Mouse (Mus musculus) inflammation-experienced regulatory T-cells, adult 6 months (primary cell): ENCODE measurements around the gene 3110082J24Rik. TPM values are rescaled to one million over a fixed set of nuclear protein-coding genes. Genes with fewer than 3 reads are reported as not detected.

ENCODE experiments used
- ATAC-seq: one replicate; pipeline ENCODE4 v1.8.0; 2017
- polyA plus RNA-seq, 3 experiments: library from polyadenylated mRNA; unstranded; fragments of 100-300 nt; shearing (Covaris generic); gene quantifications; one replicate each; pipeline ENCODE4 v1.2.1; 2017

3110082J24Rik gene
- not detected for polyA plus RNA-seq

DNA sequence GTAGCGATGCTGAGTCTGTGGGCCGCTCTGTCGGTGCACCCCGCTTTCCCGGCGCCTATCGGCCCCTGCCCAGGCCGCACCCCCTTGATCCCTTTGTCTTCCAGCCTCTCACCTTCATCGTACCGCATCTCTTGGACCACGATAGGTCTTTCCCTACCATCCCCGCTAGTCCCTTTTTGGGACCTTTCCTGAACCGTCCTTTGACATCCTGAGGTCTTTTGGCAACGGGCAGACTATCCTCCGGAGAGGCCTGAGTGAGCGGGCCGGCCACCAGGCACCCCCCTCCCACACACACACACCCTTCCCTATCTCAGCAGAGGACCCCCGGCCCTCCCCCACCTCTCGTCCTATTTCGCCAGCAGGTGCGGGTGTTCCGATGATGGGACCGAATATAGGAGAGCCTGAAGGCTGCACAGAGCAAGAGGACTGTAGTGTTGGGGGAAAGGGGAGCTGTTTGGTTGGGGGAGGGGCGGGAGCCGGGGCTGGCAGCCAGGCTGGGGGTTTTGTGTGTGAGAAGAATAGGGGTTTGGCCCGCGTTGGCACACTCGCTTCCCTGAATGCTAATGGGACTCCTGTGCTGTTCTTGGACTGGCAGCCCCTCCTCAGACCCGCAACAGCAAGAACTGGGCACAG, at the start of gene 3110082J24Rik:
3110082J24Rik (minus strand) TSS at position 419 of the 633 bp plus-strand sequence.
- no peak for ATAC-seq

DNA sequence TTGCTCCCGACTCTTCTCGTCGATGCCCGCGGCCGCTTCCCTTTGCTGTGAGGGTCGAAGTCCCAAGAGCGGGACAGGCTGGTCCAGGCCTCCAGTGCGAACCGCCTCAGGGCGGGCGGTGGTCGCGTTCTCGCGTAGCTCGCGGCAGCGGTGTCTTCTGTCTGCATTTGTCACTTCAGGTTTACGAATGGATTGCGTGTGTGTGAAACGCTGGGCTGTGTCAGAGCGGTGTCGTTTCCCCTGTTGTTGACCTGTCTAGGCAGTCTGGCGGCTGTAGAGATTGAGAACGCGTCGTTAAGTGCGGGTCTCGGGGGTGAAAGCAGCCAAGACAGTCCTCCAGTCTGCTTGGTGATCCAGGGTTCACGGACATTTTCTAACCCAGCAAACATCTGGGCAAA, 49.5 kb upstream of the 3110082J24Rik start:
- ATAC-seq = peak; percentile 25

DNA sequence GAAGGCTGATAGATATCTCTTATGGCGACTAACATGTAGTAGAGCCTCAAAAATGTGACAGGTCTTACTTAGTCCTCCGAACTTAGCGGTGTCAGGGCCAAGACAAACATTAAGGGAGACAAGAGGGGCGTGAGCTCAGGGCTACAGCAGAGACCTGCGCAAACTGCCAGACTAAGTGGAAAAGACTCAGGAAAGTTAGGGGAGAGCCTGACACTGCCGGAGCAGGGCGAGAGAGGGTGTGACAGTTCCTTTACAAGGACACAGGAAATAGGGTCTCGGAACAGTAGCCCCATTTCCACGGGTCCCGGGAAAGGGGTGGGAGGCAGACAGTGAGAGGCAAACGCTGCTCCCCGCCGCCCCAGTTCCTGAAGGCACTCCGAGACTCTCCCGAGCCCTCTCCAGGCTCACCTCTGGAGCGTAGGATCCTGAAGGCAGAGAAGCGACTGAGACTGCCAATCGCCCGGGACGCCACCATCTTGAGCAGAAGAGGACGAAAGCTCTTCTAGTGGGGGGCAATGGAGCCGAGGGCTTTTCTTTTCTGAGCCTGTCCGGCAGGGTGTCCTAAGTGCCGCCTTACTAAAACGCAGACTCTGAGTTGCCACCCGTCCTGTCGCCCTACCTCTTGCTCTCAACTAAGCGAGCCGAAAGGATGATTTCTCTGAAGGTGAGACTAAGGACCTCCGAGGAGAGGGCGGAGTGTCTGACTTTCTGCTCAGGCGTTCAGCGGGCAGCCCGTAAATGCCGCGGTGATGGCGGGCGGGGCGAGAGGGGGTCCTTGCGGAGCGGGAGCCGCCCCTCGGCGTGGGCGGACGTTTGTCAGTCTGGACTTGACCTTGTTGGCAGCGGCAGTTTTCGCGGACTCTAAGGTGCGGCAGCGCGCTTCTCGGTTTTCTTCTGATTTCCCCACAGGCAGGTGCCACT, 48.8 kb upstream of the 3110082J24Rik start, which contains the start of the genes Hadha and Hadhb:
Hadha (minus strand) TSS at position 689 of the 921 bp plus-strand sequence.
Hadhb (plus strand) TSS at position 775 of the 921 bp plus-strand sequence.
- peak; percentile 78 for ATAC-seq

DNA sequence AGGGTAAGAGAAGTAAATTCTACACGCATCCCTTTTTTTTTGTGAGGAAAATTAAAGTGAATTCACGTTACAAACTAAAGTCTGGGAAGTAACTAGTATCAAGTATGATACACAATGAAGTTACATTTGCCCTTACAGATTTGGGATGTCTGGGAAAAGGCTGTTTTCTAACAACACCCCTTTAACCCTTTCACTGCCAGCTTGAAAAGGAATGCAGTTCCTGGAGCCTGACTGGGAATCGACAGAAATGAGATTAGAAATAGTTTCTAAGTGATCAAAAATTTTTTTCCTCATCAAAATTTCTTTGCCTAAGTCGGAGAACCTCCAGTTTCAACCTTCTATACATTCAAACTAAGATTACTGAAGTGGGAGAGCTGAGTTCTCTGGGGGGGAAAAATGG, 48.1 kb upstream of the 3110082J24Rik start:
- ATAC-seq = no peak

DNA sequence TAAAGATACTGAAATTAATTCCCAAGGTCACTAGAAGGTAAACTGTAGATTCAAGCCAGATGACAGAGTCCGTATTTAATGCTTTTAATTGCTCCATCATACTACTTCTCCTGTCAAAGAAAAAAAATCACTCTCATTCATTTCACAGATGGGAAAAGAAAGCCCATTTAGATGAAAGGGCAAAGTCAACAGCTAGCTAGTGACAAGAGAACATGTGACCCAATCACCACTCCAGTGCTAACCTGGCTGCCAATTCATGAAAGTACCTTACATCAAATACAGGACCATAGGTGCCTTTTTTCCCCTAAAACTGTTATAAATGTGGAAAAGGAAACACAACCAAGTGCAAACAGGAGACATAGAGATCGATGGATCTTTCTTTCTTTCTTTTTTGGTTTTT, 47.3 kb upstream of the 3110082J24Rik start:
- ATAC-seq = no peak

DNA sequence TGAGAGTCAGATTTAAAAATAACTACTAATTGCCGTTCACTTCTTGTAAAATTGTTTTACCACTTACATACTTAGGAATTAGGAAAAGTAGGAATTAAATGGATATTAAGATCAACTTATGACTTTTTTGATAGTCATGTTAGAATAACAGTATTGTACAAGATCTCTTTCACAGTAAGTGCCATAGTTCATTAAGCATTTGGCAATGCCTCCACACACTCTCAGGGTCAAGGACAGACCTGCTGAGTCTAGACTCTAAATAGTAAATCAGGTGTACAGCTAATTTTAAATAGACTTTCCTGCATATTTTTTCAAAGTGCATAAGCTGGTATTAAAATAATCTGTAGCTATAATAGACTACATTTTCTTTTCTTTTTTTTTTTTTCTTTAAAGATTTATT, 46.5 kb upstream of the 3110082J24Rik start:
- no peak for ATAC-seq

DNA sequence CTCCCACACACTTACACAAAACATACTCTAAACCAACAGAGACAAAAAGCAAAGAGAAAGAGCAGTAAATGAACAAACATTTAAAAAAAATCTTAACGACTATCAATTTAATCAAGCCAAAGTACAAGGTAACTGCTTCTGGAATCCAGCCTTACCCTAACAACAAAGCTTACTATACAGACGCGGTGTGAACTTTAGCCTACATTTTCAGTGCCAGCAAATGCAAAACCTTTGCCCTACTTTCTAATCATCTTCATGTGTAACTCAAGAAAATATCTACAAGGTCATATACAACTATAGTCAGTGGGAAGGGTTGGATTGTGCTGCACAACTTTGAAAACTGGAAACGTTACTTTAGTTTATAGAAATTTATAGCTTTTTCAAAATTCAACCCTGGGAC, 46.1 kb upstream of the 3110082J24Rik start:
- ATAC-seq = no peak

DNA sequence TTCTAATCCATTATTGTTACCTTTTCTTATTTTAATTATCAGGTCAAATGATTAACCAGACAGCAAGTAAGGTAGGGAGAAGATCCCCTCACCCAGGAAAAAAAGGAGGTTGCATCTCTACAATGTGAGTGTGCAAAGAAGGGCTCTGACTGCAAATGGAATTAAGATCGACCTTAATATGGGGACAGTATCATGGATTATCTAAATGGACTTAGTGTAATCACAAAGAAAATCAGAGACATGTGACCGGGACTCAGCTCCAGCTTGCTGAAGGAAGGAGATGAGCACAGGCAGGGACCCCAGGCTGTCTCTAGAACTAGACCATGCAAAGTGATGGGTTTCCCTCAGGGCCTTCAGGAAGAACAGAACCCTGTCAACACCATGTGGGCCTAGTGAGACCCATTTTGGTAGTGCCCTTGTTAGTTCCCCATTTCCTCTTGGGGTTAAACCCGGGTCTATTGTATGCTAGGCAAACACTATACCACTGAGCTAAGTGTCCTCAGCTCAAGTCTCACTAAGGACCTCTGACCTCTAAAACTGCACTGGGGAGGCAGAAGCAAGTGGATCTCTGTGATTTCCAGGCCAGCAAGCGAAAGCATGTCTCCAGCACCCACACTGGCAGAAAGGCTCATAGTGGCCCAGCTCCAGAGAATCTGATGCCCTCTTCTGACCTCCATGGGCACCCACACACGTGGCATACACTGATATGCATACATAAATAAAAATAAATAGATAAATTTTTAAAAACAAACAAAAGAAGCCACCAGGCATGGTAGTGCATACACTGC, 42.4 kb upstream of the 3110082J24Rik start:
- no peak for ATAC-seq

DNA sequence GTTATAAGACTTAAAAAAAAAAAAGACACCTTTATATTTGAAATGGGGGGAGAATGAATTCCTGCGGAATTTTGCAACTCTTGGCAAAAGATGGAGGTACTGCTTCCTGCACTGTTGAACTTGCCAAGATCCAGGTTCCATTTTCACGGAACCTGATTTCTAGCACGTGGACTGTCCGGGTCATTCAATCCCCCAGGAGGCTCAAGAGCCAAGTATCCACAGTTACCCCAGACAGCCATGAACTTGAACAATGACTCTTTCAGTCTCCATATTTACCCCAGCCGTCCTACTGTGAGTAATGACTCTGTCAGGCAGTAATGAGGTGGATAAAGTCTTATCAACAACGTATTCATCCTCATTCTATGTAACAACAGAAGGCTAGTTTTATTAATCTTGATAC, 40.6 kb upstream of the 3110082J24Rik start:
- ATAC-seq = no peak

DNA sequence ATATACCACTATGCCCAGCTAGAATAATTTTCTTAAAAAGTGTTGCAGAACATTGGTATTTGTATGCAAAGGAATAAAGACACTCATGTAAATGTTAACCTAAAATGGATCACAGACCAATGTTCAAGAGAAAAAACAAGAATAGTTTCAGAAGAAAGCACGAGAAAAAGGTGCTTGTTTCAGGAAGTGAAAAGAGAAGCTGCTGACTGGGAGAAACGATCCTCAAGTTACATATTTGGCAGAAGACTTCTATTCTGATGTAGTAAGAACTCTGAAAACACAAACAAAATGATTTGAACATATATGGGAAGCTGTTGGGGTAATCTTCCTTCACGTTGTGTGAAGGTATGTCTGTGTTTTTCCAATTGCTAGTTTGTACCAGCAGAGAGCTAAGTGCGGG, 32.3 kb upstream of the 3110082J24Rik start:
- ATAC-seq = no peak

DNA sequence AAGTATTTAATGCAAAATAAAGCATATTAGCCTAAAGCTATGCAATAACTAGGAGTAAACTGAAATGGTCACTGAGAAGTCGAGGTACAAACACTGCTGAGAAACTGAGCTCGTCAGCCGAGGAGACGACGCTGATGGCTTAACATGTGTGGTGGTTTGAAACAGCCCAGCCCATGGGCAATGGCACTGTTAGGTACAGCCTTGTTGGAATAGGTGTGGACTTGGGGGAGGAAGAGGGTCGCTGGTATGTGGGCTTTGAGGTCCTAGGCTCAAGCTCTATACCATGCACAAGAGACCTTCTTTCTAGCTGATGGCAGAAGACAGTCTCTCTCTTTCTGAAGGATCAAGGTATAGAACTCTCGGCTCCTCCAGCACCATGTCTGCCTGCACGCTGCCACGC, 31.4 kb upstream of the 3110082J24Rik start:
- ATAC-seq = no peak

DNA sequence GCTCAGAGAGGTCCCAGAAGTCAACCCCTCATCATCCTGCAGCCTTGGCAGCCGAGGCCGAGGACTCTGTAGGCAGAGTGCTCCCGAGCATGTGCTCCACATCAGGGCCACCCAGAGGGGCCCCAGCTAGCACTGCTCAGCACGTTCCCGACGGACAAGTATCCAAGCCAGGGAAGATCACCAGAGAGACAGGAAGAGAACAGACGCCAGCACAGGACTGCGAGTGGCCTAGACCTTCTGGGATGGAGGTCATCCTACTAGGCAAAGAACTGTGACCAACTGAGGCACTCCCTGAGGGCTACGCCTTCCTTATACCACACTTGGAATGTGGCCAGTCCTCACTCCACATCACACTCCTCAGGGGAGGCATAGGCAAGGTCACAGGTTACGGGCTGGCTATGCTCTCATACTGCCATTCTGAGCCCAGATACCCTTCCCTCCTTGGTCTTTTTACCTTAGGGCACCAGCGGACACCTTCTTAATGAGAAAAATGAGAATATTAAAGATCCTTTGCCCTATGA, 29.9 kb upstream of the 3110082J24Rik start:
- no peak for ATAC-seq

DNA sequence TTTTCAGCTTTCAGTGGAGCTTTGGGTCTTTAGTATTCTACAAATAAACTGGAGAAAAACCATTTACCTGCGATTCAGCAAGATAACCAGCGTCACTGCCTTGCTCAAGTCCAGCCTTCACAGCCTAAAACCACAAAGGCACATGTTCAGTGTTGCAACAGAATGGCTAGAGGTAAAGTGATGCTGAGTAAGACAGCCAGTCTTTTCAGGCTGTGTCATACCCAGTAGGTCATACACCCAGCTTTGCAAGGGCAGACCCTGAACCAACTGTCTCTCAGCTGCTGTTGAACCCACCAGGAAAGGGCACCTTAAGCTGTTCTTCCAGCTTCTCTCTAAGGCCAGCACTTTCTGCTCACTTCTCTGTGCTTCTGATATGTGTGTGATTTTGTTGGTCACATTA, 26.3 kb upstream of the 3110082J24Rik start:
- ATAC-seq = no peak

DNA sequence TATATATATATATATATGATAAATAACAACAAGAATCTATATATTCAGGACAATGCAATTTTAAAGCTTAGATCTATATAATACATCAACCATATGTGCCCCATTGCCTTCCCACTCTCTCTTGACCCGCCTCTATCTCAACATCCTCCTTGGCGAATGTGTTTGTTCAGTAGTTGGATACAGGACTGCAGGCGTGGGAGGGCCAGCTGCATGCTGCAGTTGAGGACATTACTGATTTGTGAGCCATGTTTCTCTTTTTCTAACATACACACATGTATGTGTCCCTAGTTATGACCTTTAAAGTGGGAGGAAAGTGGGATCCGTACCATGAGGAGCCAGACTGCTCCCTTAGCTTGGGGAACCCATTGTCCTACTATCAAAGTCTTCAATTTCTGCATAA, 25.4 kb upstream of the 3110082J24Rik start:
- ATAC-seq = no peak

DNA sequence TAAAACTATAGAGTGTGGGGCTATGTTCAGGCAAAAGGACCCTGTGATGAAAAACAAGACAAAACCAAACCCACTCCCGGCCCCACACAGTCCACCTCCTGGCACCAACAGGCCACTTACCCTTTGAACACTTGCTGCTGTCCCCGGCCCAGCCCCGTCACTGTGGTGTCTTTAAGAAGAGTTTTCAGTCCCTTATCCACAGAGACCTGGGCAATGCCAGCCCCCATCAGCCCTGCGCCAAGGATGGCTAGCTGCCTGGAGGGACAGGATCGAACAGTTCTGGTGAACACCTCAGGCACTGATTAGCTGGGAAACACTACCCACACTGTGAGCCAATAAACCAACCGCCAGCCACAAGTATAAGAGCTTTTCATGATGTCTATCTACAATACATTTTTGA, 22.8 kb upstream of the 3110082J24Rik start:
- no peak for ATAC-seq

DNA sequence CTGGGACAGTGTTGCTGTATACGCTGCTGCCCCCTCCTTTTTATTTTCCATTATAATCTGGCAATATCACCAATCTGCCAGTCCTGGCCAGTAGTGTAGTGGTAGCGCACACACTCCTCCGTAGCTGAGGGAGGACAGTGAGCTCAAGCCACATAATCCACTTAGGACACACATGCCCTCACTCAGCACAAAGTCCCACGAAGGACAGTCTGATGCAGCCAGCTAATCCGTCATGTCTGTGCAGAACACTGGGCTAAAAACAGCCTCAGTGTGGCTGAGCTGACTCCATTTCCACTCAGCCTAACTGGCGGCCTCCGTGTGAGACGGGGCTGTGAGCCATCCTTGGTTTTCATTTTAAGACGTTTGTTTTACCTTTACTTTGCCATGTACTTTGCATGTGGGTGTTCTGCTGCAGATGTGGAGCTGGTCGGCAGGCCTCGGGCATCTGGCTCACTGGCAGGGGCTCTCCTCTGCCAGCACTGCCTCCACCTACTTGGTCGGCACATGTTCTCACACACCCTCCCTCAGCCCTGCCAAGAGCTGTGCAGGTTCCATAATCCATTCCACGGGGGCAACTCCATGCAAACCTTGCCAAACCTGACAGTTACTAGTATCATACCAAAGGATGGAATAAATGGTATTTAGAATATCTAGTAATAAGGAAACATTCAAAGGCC, 22.2 kb upstream of the 3110082J24Rik start:
- ATAC-seq = no peak

DNA sequence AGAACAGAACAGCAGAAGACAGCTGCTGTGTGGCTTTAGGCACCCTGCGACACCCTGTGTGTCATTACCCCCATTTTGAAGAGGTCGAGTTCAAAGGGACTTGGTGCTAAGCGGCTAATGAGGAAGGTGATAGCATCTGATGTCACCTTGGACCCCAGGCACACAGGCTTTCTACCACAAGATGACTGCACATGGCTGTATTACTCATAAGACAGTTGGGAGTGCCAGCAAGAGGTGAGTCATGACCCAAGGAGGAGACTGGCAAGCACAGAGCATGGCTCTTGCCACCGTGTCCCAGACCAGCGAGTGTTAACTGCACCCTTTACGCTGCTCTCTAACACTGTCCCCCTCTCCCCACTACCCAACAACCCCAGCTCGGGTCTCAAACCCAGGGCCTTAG, 20.9 kb upstream of the 3110082J24Rik start:
- ATAC-seq = no peak

DNA sequence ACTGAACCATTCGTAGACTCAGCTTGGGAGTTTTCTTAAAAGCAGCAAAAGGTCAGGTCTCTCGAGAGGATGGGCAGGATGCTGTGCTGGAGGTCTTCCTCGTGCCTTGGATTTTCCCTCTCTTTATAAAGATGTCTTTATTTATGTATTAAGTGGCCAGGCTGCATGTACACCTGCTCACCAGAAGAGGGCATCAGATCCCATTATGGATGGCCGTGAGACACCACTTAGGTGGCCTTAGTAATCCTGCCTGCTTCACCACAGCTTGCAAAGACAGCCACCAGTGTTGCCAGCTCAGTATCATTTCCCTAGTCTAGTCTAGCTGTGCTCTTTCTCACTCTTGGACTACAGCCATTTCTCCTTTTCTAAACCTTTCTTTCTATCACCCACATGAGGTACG, 19.7 kb upstream of the 3110082J24Rik start:
- ATAC-seq = no peak

DNA sequence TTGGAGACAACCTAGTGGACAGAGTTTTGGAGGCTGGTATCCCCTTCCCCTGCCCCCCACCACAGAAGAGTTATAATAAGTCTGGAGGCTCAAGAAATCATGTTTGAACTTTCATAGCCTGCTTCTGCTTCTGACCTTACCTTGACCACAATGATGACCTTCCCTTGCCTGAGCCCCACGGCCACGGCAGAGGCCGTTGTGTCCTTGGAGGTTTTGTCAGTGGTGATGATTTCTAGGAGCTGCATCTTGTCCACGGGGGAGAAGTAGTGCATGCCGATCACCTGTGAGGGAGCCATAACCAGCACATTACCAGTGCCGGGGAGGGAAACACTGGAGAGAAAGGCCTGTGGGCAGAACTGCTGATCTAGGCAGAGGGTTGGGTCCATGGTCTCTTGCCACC, 16.6 kb upstream of the 3110082J24Rik start:
- no peak for ATAC-seq

DNA sequence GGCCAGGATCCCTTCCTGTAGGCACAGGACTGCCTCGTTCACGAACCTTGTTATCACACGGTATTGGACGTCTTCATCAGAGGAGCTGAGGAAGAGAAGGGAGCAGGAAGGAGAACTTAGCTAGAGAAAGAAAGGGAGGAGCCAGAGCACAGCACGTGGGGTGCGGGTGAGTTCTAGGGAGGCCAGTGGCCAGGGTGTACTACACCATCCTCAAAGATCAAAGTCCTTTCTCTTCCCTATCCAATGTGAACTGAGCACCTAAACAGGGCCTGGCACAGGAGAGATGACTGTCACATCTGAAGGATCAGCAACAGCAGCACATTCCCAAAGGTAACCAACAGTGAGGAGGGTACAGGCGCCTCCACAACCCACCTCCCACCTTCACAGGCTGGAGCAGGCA, 14.2 kb upstream of the 3110082J24Rik start:
- no peak for ATAC-seq

DNA sequence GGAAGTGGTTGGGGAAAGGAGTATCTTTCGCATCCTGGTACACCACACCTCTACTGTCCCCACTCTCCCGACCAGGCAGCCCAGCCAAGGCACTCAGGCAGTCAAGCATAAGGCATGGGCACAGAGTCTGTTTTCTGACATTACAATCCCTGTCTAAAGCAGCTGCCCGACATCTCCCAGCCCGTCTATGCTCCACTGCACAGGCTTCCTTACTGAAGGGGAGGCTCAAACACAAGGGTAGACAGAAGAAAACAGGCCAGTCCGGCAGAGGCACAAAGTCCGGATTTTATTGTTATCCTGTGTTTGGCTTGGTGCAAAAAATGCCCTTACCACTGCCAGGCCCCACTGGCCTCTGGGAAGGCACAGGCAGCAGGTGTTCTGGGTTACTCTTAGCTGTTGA, 13.3 kb upstream of the 3110082J24Rik start:
- ATAC-seq = no peak

DNA sequence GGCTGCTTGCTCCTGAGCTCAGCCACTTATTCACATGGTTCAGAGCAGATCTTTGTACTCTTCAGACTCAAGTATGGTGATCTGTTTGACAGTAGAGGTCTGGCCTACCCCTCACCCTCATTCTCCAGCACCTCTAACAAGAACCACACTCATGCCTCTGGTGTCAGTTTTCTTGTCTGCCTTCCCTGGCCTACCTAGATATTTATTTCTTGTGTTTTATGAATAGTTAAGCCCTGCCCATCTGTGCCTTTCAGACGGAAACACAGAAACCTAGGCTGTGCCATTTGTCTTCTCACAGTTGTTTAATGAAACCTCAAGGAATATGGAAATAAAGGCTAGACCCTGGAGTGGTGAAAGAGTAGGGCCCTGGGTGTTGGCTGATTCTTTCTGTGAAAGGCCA, 12.1 kb upstream of the 3110082J24Rik start:
- no peak for ATAC-seq
